Mouse (Mus musculus): ENCODE results near the gene Fbxw2. TPM values are rescaled to one million over a fixed set of nuclear protein-coding genes. Genes with fewer than 3 reads are reported as not detected.
"Not testable (repeated sequence)": the region's sequence is repeated elsewhere in the genome, so short reads cannot be mapped to it uniquely, and the experiment has no call there.

Fbxw2 gene
- polyA plus RNA-seq, 1 experiment: 16.3 TPM

DNA sequence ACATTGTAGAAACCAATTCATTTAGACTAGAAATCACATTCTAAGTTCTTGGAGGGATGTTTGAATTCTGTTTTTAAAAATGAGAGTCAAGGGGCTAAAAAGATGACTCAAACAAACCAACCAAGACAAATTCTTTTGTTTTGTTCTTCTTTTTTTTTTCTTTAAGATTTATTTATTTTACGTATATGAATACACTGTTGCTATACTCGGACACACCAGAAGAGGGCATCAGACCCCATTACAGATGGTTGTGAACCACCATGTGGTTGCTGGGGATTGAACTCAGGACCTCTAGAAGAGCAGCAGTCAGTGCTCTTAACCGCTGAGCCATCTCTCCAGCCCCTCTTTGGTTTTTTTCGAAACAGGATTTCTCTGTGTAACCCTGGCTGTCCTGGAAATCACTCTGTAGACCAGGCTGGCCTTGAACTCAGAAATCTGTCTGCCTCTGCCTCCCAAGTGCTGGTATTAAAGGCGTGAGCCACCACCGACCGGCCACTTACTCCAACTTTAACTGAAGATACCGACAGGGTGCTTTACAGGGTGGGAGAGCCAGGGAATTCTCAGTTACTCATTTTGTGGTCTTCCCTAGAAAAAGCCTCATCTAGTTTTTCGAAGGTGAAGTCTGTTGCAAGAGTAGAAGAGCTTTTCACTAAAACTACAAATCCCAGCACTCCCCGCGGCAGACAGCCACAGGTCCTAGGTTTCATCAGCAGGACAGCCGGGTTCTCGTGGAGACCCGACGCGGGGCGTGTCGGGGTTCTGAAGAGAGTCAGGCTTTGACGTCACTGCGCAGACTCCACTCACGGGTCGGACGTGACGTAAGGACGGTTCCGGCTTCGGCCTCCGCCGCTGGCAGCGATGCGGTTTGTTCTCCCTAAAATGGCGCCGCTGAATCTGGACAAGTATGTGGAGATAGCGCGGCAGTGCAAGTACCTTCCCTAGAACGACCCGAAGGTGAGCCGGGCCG, 24.3 kb downstream of the Fbxw2 start:
- peaks cover 30% of the 10 kb centered on the region for H3K36me3 ChIP-seq (replicated peaks; ENCODE audit: low read length)
- TF ChIP-seq FLI1 (IDR thresholded peaks at IDR 0.05; ENCODE audit: low read length) (no peak), GATA1 (IDR thresholded peaks at IDR 0.05; ENCODE audit: borderline replicate concordance, low read length) (no peak)
- H3K4me1 ChIP-seq: peaks cover 62% of the 10 kb centered on the region
- H3K9me3 ChIP-seq: no peaks in the 10 kb centered on the region
- H3K27me3 ChIP-seq (replicated peaks): no peaks in the 10 kb centered on the region
- peak overlapping the region; percentile 92 for H3K4me3 ChIP-seq (replicated peaks)

DNA sequence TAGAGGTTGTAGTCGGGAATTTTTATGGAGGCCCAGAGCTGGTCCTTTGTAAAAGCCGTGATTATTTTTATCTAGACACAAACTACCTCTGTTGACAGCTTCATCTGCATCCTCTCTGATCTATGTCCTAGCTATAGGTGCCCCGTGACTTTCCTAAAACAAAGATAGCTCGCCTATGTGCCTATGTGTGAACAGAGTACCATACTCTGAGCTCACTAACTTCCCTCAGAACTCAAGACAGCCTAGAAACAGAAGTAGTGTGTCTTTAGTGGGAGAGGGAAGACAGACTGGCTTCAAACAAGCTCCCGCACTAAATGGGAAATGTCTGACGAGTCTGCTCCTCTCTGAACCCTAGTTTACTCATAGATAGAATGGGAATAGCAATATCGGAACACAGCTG, 25.7 kb downstream of the Fbxw2 start:
- H3K4me1 ChIP-seq: peaks cover 53% of the 10 kb centered on the region
- H3K4me3 ChIP-seq (replicated peaks): peak overlapping the region; percentile 95
- TF ChIP-seq GATA1 (IDR thresholded peaks at IDR 0.05; ENCODE audit: borderline replicate concordance, low read length): no peak
- no peak for TF ChIP-seq FLI1 (IDR thresholded peaks at IDR 0.05; ENCODE audit: low read length)
- H3K27me3 ChIP-seq (replicated peaks): no peaks in the 10 kb centered on the region
- peaks cover 30% of the 10 kb centered on the region for H3K36me3 ChIP-seq (replicated peaks; ENCODE audit: low read length)
- H3K9me3 ChIP-seq: no peaks in the 10 kb centered on the region

DNA sequence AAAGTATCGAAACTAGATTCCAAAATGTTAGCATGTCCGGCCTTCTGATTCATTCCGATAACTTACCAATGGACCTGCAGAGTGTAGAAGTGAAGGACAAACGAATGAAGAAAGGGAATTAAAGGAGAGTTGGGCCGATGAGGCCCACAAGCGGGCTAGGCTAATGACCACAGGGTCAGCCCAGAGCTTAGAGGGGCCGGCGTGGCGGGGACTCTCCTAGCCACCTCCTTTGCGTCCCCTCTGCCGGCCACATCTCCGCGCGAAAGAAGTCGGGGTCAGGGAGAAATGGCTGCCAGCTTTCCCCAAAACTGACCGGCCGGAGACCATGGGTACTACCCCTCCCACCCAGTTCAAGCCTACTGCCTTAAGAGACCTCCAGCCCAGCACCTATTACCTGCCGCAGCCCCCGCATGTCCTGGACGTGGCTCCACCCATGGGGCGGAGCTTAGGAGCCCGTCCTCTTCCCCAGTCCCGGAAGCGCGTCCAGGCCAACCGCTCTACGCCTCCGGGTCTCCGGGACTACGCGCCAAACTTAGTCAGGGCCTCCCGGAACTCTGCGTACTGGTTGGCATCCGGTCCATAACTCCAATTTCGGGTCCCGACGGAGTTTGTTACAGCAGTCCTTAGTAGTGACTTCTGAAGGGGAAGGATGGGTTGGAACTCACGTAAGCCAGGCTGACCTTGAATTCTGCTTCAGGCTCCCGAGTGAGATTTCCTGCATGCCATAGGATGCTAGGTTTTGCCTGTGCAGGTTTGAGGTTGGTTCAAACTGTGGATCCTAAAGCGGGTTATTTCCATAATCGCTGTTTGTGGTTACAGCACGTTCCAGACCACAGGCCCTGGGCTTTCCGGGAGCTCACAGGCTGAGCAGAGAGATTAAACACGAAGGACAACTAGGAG, 26.5 kb downstream of the Fbxw2 start, which contains the start of gene Rabepk:
TSS of gene Rabepk (minus strand) at position 556 of the 900 bp plus-strand sequence.
- Histone ChIP-seq H3K9me3 (peaks cover 2% of the 10 kb centered on the region), H3K27me3 (replicated peaks) (no peaks in the 10 kb centered on the region), H3K4me3 (replicated peaks) (peak within 1 kb of the TSS; percentile 95), H3K4me1 (peaks cover 45% of the 10 kb centered on the region), H3K36me3 (replicated peaks; ENCODE audit: low read length) (peaks cover 30% of the 10 kb centered on the region)
- TF ChIP-seq GATA1 (IDR thresholded peaks at IDR 0.05; ENCODE audit: borderline replicate concordance, low read length) (no peak; the same call in 2 of the 3 replicates), FLI1 (IDR thresholded peaks at IDR 0.05; ENCODE audit: low read length) (peak; percentile 70; the same call in 1 of the 2 replicates)

DNA sequence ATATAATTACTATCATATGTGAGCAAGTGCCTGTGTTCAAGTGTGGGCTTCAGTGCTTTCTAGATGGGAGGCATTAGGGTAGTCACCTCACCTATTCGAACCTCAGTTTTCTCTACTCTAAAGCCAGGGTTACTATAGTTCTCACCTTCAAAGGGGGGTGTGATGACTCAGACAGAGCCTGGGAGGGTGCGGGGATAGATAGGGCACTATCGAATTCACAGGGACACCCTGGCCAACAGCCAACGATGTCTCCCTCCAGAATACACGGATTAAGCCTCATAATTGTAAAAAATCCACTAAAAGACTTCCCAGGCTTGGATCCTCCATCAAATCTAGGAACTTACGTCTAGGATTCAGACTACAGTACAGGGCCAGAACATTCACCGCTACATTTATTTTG, 30.7 kb downstream of the Fbxw2 start:
- H3K4me1 ChIP-seq: peaks cover 31% of the 10 kb centered on the region
- no peaks in the 10 kb centered on the region for H3K27me3 ChIP-seq (replicated peaks)
- no peak for TF ChIP-seq GATA1 (IDR thresholded peaks at IDR 0.05; ENCODE audit: borderline replicate concordance, low read length)
- no peak for TF ChIP-seq FLI1 (IDR thresholded peaks at IDR 0.05; ENCODE audit: low read length)
- H3K9me3 ChIP-seq: peaks cover 15% of the 10 kb centered on the region
- no peak overlapping the region for H3K4me3 ChIP-seq (replicated peaks)
- peaks cover 55% of the 10 kb centered on the region for H3K36me3 ChIP-seq (replicated peaks; ENCODE audit: low read length)

DNA sequence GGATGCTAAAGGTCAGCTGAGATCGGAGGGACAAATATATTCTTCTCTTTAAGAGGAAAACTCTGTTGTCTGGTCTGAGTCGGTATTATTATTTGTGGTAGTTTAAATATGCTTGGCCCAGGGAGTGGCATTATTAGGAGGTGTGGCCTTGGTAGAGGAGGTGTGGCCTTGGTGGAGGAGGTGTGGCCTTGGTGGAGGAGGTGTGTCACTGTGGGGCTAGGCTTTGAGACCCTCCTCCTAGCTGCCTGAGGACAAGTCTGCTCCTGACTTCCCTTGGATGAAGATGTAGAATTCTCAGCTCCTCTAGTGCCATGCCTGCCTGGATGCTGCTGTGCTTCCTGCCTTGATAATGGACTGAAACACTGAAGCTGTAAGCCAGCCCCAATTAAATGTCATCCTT, 31.6 kb downstream of the Fbxw2 start:
- H3K4me3 ChIP-seq (replicated peaks): peak overlapping the region; percentile 28
- H3K36me3 ChIP-seq (replicated peaks; ENCODE audit: low read length): peaks cover 64% of the 10 kb centered on the region
- TF ChIP-seq FLI1 (IDR thresholded peaks at IDR 0.05; ENCODE audit: low read length) (no peak), GATA1 (IDR thresholded peaks at IDR 0.05; ENCODE audit: borderline replicate concordance, low read length) (no peak)
- H3K27me3 ChIP-seq (replicated peaks): no peaks in the 10 kb centered on the region
- H3K9me3 ChIP-seq: peaks cover 15% of the 10 kb centered on the region
- H3K4me1 ChIP-seq: peaks cover 34% of the 10 kb centered on the region

DNA sequence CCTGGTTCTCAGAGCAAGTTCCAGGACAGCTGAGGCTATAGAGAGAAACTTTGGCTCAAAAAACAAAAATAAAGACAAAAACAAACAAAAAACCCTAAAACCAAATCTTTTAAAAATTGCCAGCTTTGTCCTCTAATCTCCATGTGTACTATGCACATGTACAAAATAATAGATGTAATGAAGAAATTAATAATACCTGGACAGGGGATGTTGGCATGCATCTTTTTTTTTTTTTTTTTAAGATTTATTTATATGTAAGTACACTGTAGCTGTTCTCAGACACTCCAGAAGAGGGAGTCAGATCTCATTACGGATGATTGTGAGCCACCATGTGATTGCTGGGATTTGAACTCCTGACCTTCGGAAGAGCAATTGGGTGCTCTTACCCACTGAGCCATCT, 33.6 kb downstream of the Fbxw2 start:
- Histone ChIP-seq H3K4me1 (peaks cover 22% of the 10 kb centered on the region), H3K36me3 (replicated peaks; ENCODE audit: low read length) (peaks cover 80% of the 10 kb centered on the region), H3K9me3 (peaks cover 15% of the 10 kb centered on the region)
- not testable (repeated sequence) for H3K27me3 ChIP-seq (replicated peaks); H3K4me3 ChIP-seq (replicated peaks)

DNA sequence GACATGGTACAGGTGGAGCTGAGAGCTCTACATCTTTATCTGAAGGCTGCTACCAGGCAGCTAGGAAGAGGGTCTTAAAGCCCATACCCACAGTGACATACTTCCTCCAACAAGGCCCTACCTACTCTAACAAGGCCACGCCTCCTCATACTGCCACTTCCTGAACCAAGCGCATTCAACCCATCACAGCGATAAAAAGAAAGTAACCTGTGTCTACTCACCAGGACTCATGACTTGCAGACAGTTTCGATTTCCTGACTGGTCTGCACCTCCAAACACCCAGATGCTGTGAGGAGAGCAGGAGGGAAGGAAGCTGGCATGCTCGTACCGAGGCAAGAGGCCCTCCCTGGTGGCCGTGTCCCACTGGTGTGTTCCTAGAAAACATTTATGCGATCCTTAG, 35.8 kb downstream of the Fbxw2 start:
- Histone ChIP-seq H3K4me3 (replicated peaks) (peak overlapping the region; percentile 87), H3K4me1 (peaks cover 19% of the 10 kb centered on the region), H3K27me3 (replicated peaks) (no peaks in the 10 kb centered on the region), H3K9me3 (peaks cover 15% of the 10 kb centered on the region), H3K36me3 (replicated peaks; ENCODE audit: low read length) (peaks cover 81% of the 10 kb centered on the region)
- no peak for TF ChIP-seq FLI1 (IDR thresholded peaks at IDR 0.05; ENCODE audit: low read length)
- no peak for TF ChIP-seq GATA1 (IDR thresholded peaks at IDR 0.05; ENCODE audit: borderline replicate concordance, low read length)

DNA sequence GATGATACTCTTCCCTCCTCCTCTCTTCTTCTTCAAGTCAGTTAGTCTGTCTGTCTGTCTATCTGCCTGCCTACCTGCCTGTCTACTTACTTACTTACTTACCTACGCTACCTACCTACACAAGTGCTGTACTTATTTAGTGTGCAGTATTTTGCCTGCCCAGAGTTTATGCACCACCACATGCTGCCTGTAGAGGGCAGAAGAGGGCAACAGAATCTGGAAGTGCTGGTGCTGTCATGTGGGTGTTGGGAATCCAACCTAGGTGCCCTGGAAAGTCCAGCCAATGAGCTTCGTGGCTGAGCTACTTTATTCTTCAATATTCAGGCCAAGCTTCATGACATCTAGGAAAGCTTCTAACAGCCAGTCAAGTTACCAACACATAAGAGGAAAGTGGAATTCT, 42.0 kb downstream of the Fbxw2 start:
- Histone ChIP-seq H3K9me3 (no peaks in the 10 kb centered on the region), H3K27me3 (replicated peaks) (no peaks in the 10 kb centered on the region), H3K4me1 (peaks cover 9% of the 10 kb centered on the region), H3K4me3 (replicated peaks) (no peak overlapping the region), H3K36me3 (replicated peaks; ENCODE audit: low read length) (peaks cover 88% of the 10 kb centered on the region)
- TF ChIP-seq GATA1 (IDR thresholded peaks at IDR 0.05; ENCODE audit: borderline replicate concordance, low read length) (no peak), FLI1 (IDR thresholded peaks at IDR 0.05; ENCODE audit: low read length) (no peak)

DNA sequence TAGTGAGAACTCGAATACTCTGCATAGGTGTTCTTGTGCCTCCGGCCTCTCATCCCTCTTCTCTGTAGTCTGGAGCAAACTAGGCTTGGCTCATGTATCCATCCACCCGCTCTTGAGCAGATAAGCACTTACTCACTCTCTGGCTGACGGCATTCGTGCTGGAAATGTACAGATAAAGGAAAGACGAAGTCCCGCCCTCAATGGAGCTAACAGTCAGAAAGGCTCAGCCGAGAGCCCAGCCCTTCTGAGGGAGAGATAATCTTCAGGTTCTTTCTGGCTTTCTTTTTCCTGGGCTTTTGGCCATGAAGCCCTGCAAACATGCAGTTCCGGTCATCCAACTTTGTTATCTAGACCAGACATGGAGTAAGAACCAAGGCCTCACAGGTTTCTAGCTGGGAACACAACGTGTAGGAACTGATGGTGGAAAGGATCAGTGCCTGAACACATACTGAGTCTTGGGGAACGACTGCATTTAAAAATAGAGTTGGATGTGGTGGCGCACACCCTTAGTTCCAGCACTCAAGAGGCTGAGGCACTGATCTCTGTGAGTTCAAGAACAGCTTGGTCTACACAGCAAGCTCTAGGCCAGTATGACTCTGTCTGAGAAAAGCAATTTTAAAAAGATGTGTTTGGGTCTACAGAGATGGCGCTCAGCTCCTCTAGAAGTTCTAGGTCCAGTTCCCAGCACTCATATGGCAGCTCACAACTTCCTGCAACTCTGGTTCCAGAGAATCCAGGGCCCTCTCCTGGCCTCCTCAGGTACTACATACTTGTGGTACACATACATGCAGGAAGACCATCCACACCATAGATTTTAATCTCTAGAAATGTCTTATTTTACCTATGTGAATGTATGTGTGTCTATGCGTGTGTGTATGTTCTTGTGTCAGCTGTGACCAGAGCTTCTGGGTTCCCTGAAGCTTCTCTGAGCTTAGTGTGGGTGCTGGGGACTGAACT, 42.8 kb downstream of the Fbxw2 start:
- Histone ChIP-seq H3K4me1 (0 out of 2 replicates have a peak, but pooled peaks cover 4% of the 10 kb centered on the region), H3K4me3 (replicated peaks) (no peak overlapping the region), H3K27me3 (replicated peaks) (no peaks in the 10 kb centered on the region), H3K9me3 (no peaks in the 10 kb centered on the region), H3K36me3 (replicated peaks; ENCODE audit: low read length) (peaks cover 88% of the 10 kb centered on the region)
- TF ChIP-seq GATA1 (IDR thresholded peaks at IDR 0.05; ENCODE audit: borderline replicate concordance, low read length) (no peak), FLI1 (IDR thresholded peaks at IDR 0.05; ENCODE audit: low read length) (no peak)
